Mouse (Mus musculus) c-Kit-negative CD71-positive TER-119-positive erythroid progenitor cells, embryonic 14.5 days (primary cell): ENCODE measurements at regions not wholly inside any gene's neighbourhood (a gene's known extent, or its start where the extent isn't known, plus 50 kb on each side); places are given as distances from the start of the nearest gene placed in this dataset.
"Not testable (repeated sequence)": the region's sequence is repeated elsewhere in the genome, so short reads cannot be mapped to it uniquely, and the experiment has no call there.

Experiments used
- DNase-seq: peaks from one replicate; pipeline ENCODE4 v3.0.0-alpha.2; 2013; ENCODE audit warnings: low read depth, low spot score

GRCm38 (mm10) chr11:31615107-31615811, 56.4 kb downstream of the Bod1 start:
- DNase-seq, result peak; percentile 15

GRCm38 (mm10) chr11:31614394-31614713, 57.3 kb downstream of the Bod1 start:
- no peak for DNase-seq

- DNase-seq, result no peak
These were observed 57.8 kb downstream of the Bod1 start for GRCm38 (mm10) chr11:31613688-31614393.

GRCm38 (mm10) chr11:31608458-31608857, 63.2 kb downstream of the Bod1 start:
- DNase-seq, result no peak

GRCm38 (mm10) chr11:31601499-31601898, 70.2 kb downstream of the Bod1 start:
- no peak for DNase-seq

GRCm38 (mm10) chr11:31593604-31594003, 78.1 kb downstream of the Bod1 start:
- DNase-seq, result no peak

GRCm38 (mm10) chr11:31592061-31592460, 79.6 kb downstream of the Bod1 start:
- DNase-seq, result no peak

GRCm38 (mm10) chr11:31591037-31591554, 80.6 kb downstream of the Bod1 start:
- no peak for DNase-seq

- DNase-seq, result no peak
These were observed 96.7 kb downstream of the Bod1 start for GRCm38 (mm10) chr11:31574941-31575340.

- no peak for DNase-seq
These were observed 106.8 kb downstream of the Bod1 start for GRCm38 (mm10) chr11:31564742-31565510.

GRCm38 (mm10) chr11:31563826-31564741, 107.6 kb downstream of the Bod1 start:
- DNase-seq, result no peak

- no peak for DNase-seq
These were observed 108.7 kb downstream of the Bod1 start for GRCm38 (mm10) chr11:31562954-31563353.

- no peak for DNase-seq
These were observed 110.9 kb downstream of the Bod1 start for GRCm38 (mm10) chr11:31560775-31561174.

- DNase-seq, result no peak
These were observed 116.6 kb downstream of the Bod1 start for GRCm38 (mm10) chr11:31555042-31555441.

GRCm38 (mm10) chr11:31551614-31552271, 119.9 kb downstream of the Bod1 start:
- no peak for DNase-seq

GRCm38 (mm10) chr11:31550747-31551613, 120.7 kb downstream of the Bod1 start:
- DNase-seq, result no peak

GRCm38 (mm10) chr11:31545514-31545913, 126.2 kb downstream of the Bod1 start:
- DNase-seq, result not testable (repeated sequence)

- no peak for DNase-seq
These were observed 129.0 kb downstream of the Bod1 start for GRCm38 (mm10) chr11:31542635-31543219.

- no peak for DNase-seq
These were observed 130.3 kb downstream of the Bod1 start for GRCm38 (mm10) chr11:31541425-31541824.
